Mouse (Mus musculus) liver (tissue): ENCODE data around the gene Arnt2.

Source experiments
- DNase-seq: peaks from one replicate; pipeline ENCODE4 v3.0.0-alpha.2; 2020; ENCODE audit warnings: mixed read lengths

The Arnt2 gene

GRCm38 (mm10) chr7:84409896-84410521, at the start of gene Arnt2:
Gene Arnt2 (minus strand): TSS chr7:84410176.
- DNase-seq, result peak; percentile 8

- DNase-seq, result no peak
These were observed 41.7 kb upstream of the Arnt2 start for GRCm38 (mm10) chr7:84451681-84452080.

GRCm38 (mm10) chr7:84449066-84449465, 39.1 kb upstream of the Arnt2 start:
- DNase-seq, result no peak

- DNase-seq, result no peak
These were observed 38.5 kb upstream of the Arnt2 start for GRCm38 (mm10) chr7:84448512-84448911.

GRCm38 (mm10) chr7:84447740-84448435, 37.9 kb upstream of the Arnt2 start:
- DNase-seq, result no peak

GRCm38 (mm10) chr7:84447060-84447459, 37.1 kb upstream of the Arnt2 start:
- DNase-seq, result peak; percentile 25

GRCm38 (mm10) chr7:84442343-84442911, 32.5 kb upstream of the Arnt2 start:
- no peak for DNase-seq

GRCm38 (mm10) chr7:84439606-84440005, 29.6 kb upstream of the Arnt2 start:
- DNase-seq, result no peak

GRCm38 (mm10) chr7:84434901-84435300, 24.9 kb upstream of the Arnt2 start:
- no peak for DNase-seq

GRCm38 (mm10) chr7:84432151-84432550, 22.2 kb upstream of the Arnt2 start:
- DNase-seq, result no peak

- no peak for DNase-seq
These were observed 17.2 kb upstream of the Arnt2 start for GRCm38 (mm10) chr7:84427221-84427620.

- peak; percentile 37 for DNase-seq
These were observed 14.9 kb upstream of the Arnt2 start for GRCm38 (mm10) chr7:84424670-84425385.

GRCm38 (mm10) chr7:84421753-84422152, 11.8 kb upstream of the Arnt2 start:
- DNase-seq, result no peak

GRCm38 (mm10) chr7:84421291-84421665, 11.3 kb upstream of the Arnt2 start:
- no peak for DNase-seq

- no peak for DNase-seq
These were observed 10.8 kb upstream of the Arnt2 start for GRCm38 (mm10) chr7:84420581-84421290.

GRCm38 (mm10) chr7:84417441-84417840, 7.5 kb upstream of the Arnt2 start:
- DNase-seq, result no peak

- no peak for DNase-seq
These were observed 2.6 kb upstream of the Arnt2 start for GRCm38 (mm10) chr7:84412570-84412969.

- DNase-seq, result peak; percentile 8
These were observed 608 bp downstream of the Arnt2 start for GRCm38 (mm10) chr7:84409241-84409895.

GRCm38 (mm10) chr7:84408282-84408681, 1.7 kb downstream of the Arnt2 start:
- no peak for DNase-seq

GRCm38 (mm10) chr7:84403371-84403770, 6.6 kb downstream of the Arnt2 start:
- no peak for DNase-seq

GRCm38 (mm10) chr7:84401641-84402455, 8.1 kb downstream of the Arnt2 start:
- DNase-seq, result no peak
